Mouse (Mus musculus): Measurements from ENCODE around the gene Mei1. TPM values are rescaled to one million over a fixed set of nuclear protein-coding genes. Genes with fewer than 3 reads are reported as not detected.

The Mei1 gene
- total and polyA plus RNA-seq, 3 experiments: 0.04 TPM; not detected in 2

GRCm38 (mm10) chr15:82156298-82156697 lies 86.5 kb downstream of the Mei1 start:
- H3K9me3 ChIP-seq (replicated peaks; ENCODE audit: low read length): no peaks in the 10 kb centered on the region
- H3K4me1 ChIP-seq (ENCODE audit: control insufficient read depth in 1 of 2, insufficient read depth in 2 of 2): peaks cover 37 to 94% of the 10 kb centered on the region in 2 experiments
- no peaks in the 10 kb centered on the region for H3K27me3 ChIP-seq (replicated peaks)
- H3K4me3 ChIP-seq (replicated peaks in 1 of 3; ENCODE audit: low read depth in 2 of 3, low read length in 2 of 3, poor library complexity in 1 of 3): no peak overlapping the region
- dilution Hi-C loops (cut with MboI; ENCODE audit: extremely low pct_ligation_motif_present, extremely low pct_unique_long_range_greater_than_20kb, low sequenced_read_pairs) (no loop called here), in situ Hi-C loops (cut with MboI; ENCODE audit: low pct_ligation_motif_present, low pct_unique_long_range_greater_than_20kb, low sequenced_read_pairs) (no loop called here)
- no peak overlapping the region for H3K4me2 ChIP-seq (ENCODE audit: insufficient read depth, low read depth, poor library complexity, severe bottlenecking)
- no peak overlapping the region for H3K9ac ChIP-seq (ENCODE audit: insufficient read depth, low read depth)
- no peak for DNase-seq (ENCODE audit: extremely low read depth)
- no peak overlapping the region for H3K27ac ChIP-seq (ENCODE audit: insufficient read depth, low read depth)
- no peak for TF ChIP-seq POLR2A (IDR thresholded peaks at IDR 0.05; ENCODE audit: low read depth, low read length)
- no peak for TF ChIP-seq ETS1 (conservative IDR thresholded peaks at IDR 0.05; ENCODE audit: low read depth, low read length)
- no peak for TF ChIP-seq NRF1 (IDR thresholded peaks at IDR 0.05; ENCODE audit: low read depth, low read length)
- no peak for TF ChIP-seq POLR2AphosphoS2 (IDR thresholded peaks at IDR 0.05; ENCODE audit: low read depth, low read length)
- no peak for TF ChIP-seq TCF12 (IDR thresholded peaks at IDR 0.05; ENCODE audit: low read depth, low read length)
- no peak for TF ChIP-seq MAFK (IDR thresholded peaks at IDR 0.05; ENCODE audit: insufficient replicate concordance, low read length)
- TF ChIP-seq MXI1 (IDR thresholded peaks at IDR 0.05; ENCODE audit: low read depth, low read length): no peak
- no peak for TF ChIP-seq MYC (IDR thresholded peaks at IDR 0.05; ENCODE audit: low read depth, low read length)
- no peak for TF ChIP-seq UBTF (IDR thresholded peaks at IDR 0.05; ENCODE audit: low read depth, low read length)
- no peak for TF ChIP-seq ZNF384 (IDR thresholded peaks at IDR 0.05; ENCODE audit: low read depth, low read length)
- TF ChIP-seq SIN3A (IDR thresholded peaks at IDR 0.05; ENCODE audit: low read length): no peak
- no peak for TF ChIP-seq E2F4 (IDR thresholded peaks at IDR 0.05; ENCODE audit: insufficient replicate concordance, low read depth, low read length)
- no peak for TF ChIP-seq HCFC1 (IDR thresholded peaks at IDR 0.05; ENCODE audit: low read depth, low read length)
- TF ChIP-seq BHLHE40 (IDR thresholded peaks at IDR 0.05; ENCODE audit: low read depth, low read length): no peak
- H3K36me3 ChIP-seq (replicated peaks in 1 of 2; ENCODE audit: control insufficient read depth in 1 of 2, insufficient read depth in 1 of 2, low read length in 1 of 2): peaks cover 2 to 57% of the 10 kb centered on the region in 2 experiments
- peaks cover 98% of the 10 kb centered on the region for H3K79me2 ChIP-seq (replicated peaks; ENCODE audit: control insufficient read depth, extremely low read depth, insufficient read depth, poor library complexity, severe bottlenecking)

GRCm38 (mm10) chr15:82156902-82157301 lies 87.1 kb downstream of the Mei1 start:
- dilution Hi-C loops (cut with MboI; ENCODE audit: extremely low pct_ligation_motif_present, extremely low pct_unique_long_range_greater_than_20kb, low sequenced_read_pairs): no loop called here
- no peaks in the 10 kb centered on the region for H3K9me3 ChIP-seq (replicated peaks; ENCODE audit: low read length)
- H3K27ac ChIP-seq (ENCODE audit: insufficient read depth, low read depth): peak overlapping the region; percentile 34
- H3K4me1 ChIP-seq (ENCODE audit: control insufficient read depth in 1 of 2, insufficient read depth in 2 of 2): peaks cover 37 to 97% of the 10 kb centered on the region in 2 experiments
- TF ChIP-seq NELFE (IDR thresholded peaks at IDR 0.05; ENCODE audit: low read depth, low read length) (no peak), TBP (conservative IDR thresholded peaks at IDR 0.05; ENCODE audit: low read depth, low read length) (no peak), MAFK (IDR thresholded peaks at IDR 0.05; ENCODE audit: insufficient replicate concordance, low read length) (no peak), SMC3 (IDR thresholded peaks at IDR 0.05; ENCODE audit: low read depth, low read length) (no peak), PAX5 (IDR thresholded peaks at IDR 0.05; ENCODE audit: low read length) (no peak), ETS1 (conservative IDR thresholded peaks at IDR 0.05; ENCODE audit: low read depth, low read length) (no peak), JUN (IDR thresholded peaks at IDR 0.05; ENCODE audit: insufficient read depth, low read depth, low read length) (no peak), SIN3A (IDR thresholded peaks at IDR 0.05; ENCODE audit: low read length) (no peak)
- H3K79me2 ChIP-seq (replicated peaks; ENCODE audit: control insufficient read depth, extremely low read depth, insufficient read depth, poor library complexity, severe bottlenecking): peaks cover 100% of the 10 kb centered on the region
- H3K4me3 ChIP-seq (replicated peaks in 1 of 3; ENCODE audit: low read depth in 2 of 3, low read length in 2 of 3, poor library complexity in 1 of 3): no peak overlapping the region
- DNase-seq (ENCODE audit: extremely low read depth): no peak
- no peaks in the 10 kb centered on the region for H3K27me3 ChIP-seq (replicated peaks)
- H3K9ac ChIP-seq (ENCODE audit: insufficient read depth, low read depth): no peak overlapping the region
- H3K36me3 ChIP-seq (replicated peaks in 1 of 2; ENCODE audit: control insufficient read depth in 1 of 2, insufficient read depth in 1 of 2, low read length in 1 of 2): peaks cover 2 to 57% of the 10 kb centered on the region in 2 experiments
- in situ Hi-C loops (cut with MboI; ENCODE audit: low pct_ligation_motif_present, low pct_unique_long_range_greater_than_20kb, low sequenced_read_pairs): no loop called here
- no peak overlapping the region for H3K4me2 ChIP-seq (ENCODE audit: insufficient read depth, low read depth, poor library complexity, severe bottlenecking)
